Mouse (Mus musculus): ENCODE measurements around the gene Wbp1l.

Wbp1l gene

GRCm38 (mm10) chr19:46629807-46630206 is 30.9 kb downstream of the Wbp1l start:
- no peak for DNase-seq (ENCODE audit: low read depth, low spot score)

GRCm38 (mm10) chr19:46631637-46632036 is 32.8 kb downstream of the Wbp1l start:
- DNase-seq (ENCODE audit: low read depth, low spot score), result no peak

- no peak for DNase-seq (ENCODE audit: low read depth, low spot score)
Measured at GRCm38 (mm10) chr19:46635766-46636165, 36.9 kb downstream of the Wbp1l start.

GRCm38 (mm10) chr19:46637598-46637997 is 38.7 kb downstream of the Wbp1l start:
- DNase-seq (ENCODE audit: low read depth, low spot score), result no peak

- DNase-seq (ENCODE audit: low read depth, low spot score), result no peak
Measured at GRCm38 (mm10) chr19:46639053-46639452, 40.2 kb downstream of the Wbp1l start.

GRCm38 (mm10) chr19:46639496-46639895 is 40.6 kb downstream of the Wbp1l start:
- no peak for DNase-seq (ENCODE audit: low read depth, low spot score)

GRCm38 (mm10) chr19:46640780-46641179 is 41.9 kb downstream of the Wbp1l start:
- DNase-seq (ENCODE audit: low read depth, low spot score), result no peak

- DNase-seq (ENCODE audit: low read depth, low spot score), result no peak
Measured at GRCm38 (mm10) chr19:46641420-46642085, 42.7 kb downstream of the Wbp1l start.

GRCm38 (mm10) chr19:46642136-46642753 is 43.4 kb downstream of the Wbp1l start:
- DNase-seq (ENCODE audit: low read depth, low spot score), result no peak

- no peak for DNase-seq (ENCODE audit: low read depth, low spot score)
Measured at GRCm38 (mm10) chr19:46643236-46643635, 44.4 kb downstream of the Wbp1l start.

GRCm38 (mm10) chr19:46644343-46644792 is 45.5 kb downstream of the Wbp1l start:
- DNase-seq (ENCODE audit: low read depth, low spot score), result no peak

GRCm38 (mm10) chr19:46644793-46645602 is 46.1 kb downstream of the Wbp1l start:
- no peak for DNase-seq (ENCODE audit: low read depth, low spot score)

- no peak for DNase-seq (ENCODE audit: low read depth, low spot score)
Measured at GRCm38 (mm10) chr19:46646041-46646481, 47.2 kb downstream of the Wbp1l start.

- DNase-seq (ENCODE audit: low read depth, low spot score), result no peak
Measured at GRCm38 (mm10) chr19:46647254-46647653, 48.4 kb downstream of the Wbp1l start.

GRCm38 (mm10) chr19:46647850-46648249 is 49.0 kb downstream of the Wbp1l start:
- DNase-seq (ENCODE audit: low read depth, low spot score), result no peak

GRCm38 (mm10) chr19:46648565-46648964 is 49.7 kb downstream of the Wbp1l start:
- no peak for DNase-seq (ENCODE audit: low read depth, low spot score)

- no peak for DNase-seq (ENCODE audit: low read depth, low spot score)
Measured at GRCm38 (mm10) chr19:46653188-46653587, 54.3 kb downstream of the Wbp1l start.

GRCm38 (mm10) chr19:46653616-46654235 is 54.8 kb downstream of the Wbp1l start:
- DNase-seq (ENCODE audit: low read depth, low spot score), result no peak

- no peak for DNase-seq (ENCODE audit: low read depth, low spot score)
Measured at GRCm38 (mm10) chr19:46655626-46656025, 56.7 kb downstream of the Wbp1l start.

GRCm38 (mm10) chr19:46656151-46656840 is 57.4 kb downstream of the Wbp1l start:
- no peak for DNase-seq (ENCODE audit: low read depth, low spot score)

- peak; percentile 54 for DNase-seq (ENCODE audit: low read depth, low spot score)
Measured at GRCm38 (mm10) chr19:46657339-46658020, 58.6 kb downstream of the Wbp1l start.
